Mouse (Mus musculus) layer of hippocampus, adult 2 months (tissue): Measurements from ENCODE around the gene Abcc3. TPM values are rescaled to one million over a fixed set of nuclear protein-coding genes. Genes with fewer than 3 reads are reported as not detected.

Experiments
- DNase-seq, 2 experiments: peaks; one replicate each; pipeline ENCODE4 v3.0.0; 2022; ENCODE audit warnings: low spot score in 2 of 2
- H3K27ac ChIP-seq: fragments of 200-600 bp; 2 replicates; pipeline ENCODE4 v1.8.1; 2022
- H3K4me3 ChIP-seq: fragments of 200-600 bp; 2 replicates; pipeline ENCODE4 v1.8.1; 2022; ENCODE audit warnings: mild to moderate bottlenecking
- CTCF ChIP-seq: fragments of 200-600 bp; conservative IDR thresholded peaks from 2 replicates; pipeline ENCODE4 v1.8.1; 2022; ENCODE audit warnings: antibody characterized with exemption, mild to moderate bottlenecking, moderate library complexity
- total RNA-seq, 2 experiments: library from RNA; stranded (reverse); gene quantifications; 2 replicates each; pipeline ENCODE4 v1.2.3; 2021

The Abcc3 gene
- total RNA-seq, 2 experiments from 2014 or later = 1.2 to 2.2 TPM

DNA sequence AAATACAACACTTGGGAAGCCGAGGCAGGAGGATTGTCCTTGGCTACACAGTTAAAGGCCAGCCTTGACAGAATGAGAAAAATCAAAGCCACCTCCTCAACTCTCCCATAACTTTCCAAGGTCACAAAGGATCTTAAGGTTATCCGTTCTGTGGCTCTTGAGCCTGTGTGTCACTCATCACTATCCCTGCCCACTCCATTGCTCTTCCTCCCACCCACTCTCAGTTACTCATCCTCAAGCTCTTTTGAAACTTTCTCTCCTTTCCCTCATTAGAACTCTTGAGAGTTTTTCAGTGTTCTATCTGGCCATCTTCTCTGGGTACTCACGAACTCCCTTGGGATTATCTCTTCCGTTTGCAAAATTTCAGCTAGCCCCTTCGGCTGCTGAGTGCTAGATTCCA is 68.2 kb downstream of the Abcc3 start:
- no peak for DNase-seq
- Histone ChIP-seq H3K4me3 (no peak overlapping the region), H3K27ac (no peak overlapping the region)
- TF ChIP-seq CTCF = no peak

DNA sequence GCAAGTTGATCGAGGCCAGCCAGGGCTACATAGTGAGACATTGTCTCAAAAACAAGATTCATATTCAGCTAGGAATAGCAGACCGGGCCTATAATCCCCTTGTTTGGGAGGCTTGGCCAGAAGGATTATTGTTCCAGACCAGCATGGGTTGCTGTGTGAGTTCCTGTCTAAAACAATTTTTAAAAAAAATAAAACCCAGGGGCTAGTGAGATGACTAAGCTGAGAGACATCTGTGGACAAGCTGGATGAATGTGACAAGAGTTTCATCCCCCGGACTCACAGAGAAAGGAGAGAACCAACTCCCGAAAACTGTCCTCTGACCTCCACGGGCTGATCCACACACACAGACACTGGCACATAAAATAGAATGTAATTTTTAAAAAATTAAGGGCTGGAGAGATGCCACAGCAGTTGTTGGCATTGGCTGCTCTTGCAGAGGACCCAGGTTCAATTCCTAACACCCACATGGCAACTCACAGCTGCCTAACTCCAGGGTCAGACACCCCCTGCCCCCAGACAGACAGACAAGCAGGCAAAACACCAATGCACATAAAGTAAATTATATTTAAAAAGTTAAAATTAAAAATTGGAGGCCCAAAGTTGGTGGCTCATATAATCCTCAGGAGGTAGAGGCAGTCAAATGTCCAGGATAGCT is 69.4 kb downstream of the Abcc3 start:
- peak overlapping the region; percentile 98 for H3K27ac ChIP-seq
- TF ChIP-seq CTCF = no peak

DNA sequence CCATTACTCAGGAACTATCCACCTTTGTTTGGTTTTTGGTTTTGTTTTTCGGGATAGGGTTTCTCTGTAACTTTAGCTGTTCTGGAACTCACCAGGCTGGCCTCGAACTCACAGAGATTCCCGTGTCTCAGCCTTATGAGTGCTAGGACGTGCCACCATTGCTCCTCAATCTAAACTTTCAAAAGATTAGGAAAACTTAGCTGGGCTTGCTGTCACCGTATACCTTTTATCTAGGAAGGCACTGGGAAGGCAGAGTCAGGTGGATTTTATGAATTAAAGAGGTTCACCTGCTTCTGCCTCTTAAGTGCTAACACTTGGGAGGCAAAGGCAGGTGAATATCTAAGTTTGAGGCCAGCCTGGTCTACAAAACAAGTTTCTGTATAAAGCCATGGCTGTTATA is 70.2 kb downstream of the Abcc3 start:
- no peak for TF ChIP-seq CTCF
- H3K4me3 ChIP-seq = peak overlapping the region; percentile 72
- DNase-seq = no peak
- H3K27ac ChIP-seq = peak overlapping the region; percentile 98

More for the DNA sequence above, 69.4 kb downstream of the Abcc3 start:
- DNase-seq = no peak
- H3K4me3 ChIP-seq = no peak overlapping the region

- no peak for TF ChIP-seq CTCF
- peak; percentile 94 to 96 for DNase-seq
- Histone ChIP-seq H3K4me3 (peak within 1 kb of the TSS; percentile 72), H3K27ac (peak within 1 kb of the TSS; percentile 98)
Observed at GRCm38 (mm10) chr11:94321931-94322400, 70.8 kb downstream of the Abcc3 start, which contains the start of gene Luc7l3. Gene Luc7l3 (minus strand): TSS chr11:94321988.

DNA sequence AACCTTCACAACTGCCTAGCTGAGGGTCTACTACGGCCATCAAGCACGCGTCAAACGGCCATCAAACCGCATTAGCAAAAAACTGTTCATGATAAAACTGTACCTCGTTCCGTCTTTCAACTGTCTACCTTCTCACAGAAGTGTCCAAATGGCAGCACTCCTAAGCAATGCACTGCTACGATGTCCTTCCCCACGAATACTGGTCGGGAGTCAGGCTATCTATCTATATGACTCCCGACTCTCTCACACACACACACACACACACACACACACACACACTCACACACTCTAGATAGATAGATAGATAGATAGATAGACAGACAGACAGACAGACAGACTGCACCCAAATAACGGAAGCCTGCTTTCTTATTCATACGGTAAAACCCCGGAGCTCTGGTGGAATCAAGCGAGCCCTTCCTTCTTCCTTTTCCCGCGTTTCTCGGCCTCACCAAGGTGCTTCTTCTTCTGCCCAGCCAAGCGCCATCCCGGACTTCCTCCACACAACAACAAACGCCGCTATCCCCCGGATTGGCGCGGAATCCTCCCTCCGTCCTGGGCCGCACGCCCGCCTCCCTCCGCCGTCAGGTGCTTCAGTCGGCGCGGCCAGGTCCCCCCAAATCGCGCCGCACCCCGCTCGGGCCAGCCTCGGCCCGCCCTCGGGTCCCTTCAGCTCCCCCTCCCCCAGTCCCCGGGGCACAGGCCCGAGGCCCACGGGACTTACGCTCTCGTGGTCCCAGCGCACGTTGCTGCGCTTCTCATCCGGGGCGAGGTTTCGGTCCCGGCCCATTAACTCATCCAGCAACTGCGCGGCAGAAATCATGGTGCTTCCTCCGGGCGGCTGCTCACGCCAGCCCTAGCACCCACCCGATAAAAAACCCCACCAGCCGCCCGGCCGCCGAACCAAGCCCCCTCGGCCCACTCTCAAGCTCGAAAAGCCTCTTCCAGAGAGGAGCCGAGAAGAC is 71.5 kb downstream of the Abcc3 start:
- peak overlapping the region; percentile 98 for H3K27ac ChIP-seq
- peak in 1 of 2 experiments; percentile 39 for DNase-seq
- no peak for TF ChIP-seq CTCF
- peak overlapping the region; percentile 72 for H3K4me3 ChIP-seq

- no peak overlapping the region for H3K27ac ChIP-seq
- no peak for DNase-seq
- no peak overlapping the region for H3K4me3 ChIP-seq
- no peak for TF ChIP-seq CTCF
Observed at GRCm38 (mm10) chr11:94318056-94318455, 74.7 kb downstream of the Abcc3 start.

DNA sequence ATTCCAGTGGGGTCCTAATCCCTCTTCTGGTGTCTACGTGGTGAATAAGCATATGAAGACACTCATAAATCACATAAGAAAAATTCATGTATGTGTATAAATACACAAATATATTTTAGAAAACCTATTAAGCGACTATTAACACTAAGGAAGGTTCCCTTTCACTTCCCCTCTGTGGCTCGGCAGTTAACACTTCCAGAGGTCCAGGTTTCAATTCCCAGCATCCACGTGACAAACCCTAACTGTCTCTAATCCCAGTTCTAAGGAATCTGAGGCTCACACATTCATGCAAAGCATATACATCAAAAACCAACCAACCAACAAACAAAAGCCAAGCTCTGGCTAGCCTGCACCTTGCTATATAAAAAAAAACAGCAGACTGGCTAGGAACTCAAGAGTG is 75.3 kb downstream of the Abcc3 start:
- DNase-seq = no peak
- no peak for TF ChIP-seq CTCF
- no peak overlapping the region for H3K4me3 ChIP-seq
- H3K27ac ChIP-seq = no peak overlapping the region

- Histone ChIP-seq H3K4me3 (no peak overlapping the region), H3K27ac (no peak overlapping the region)
- DNase-seq = no peak
- no peak for TF ChIP-seq CTCF
Observed at GRCm38 (mm10) chr11:94317014-94317413, 75.8 kb downstream of the Abcc3 start.

GRCm38 (mm10) chr11:94316528-94316927 is 76.3 kb downstream of the Abcc3 start:
- H3K27ac ChIP-seq = no peak overlapping the region
- no peak for TF ChIP-seq CTCF
- no peak for DNase-seq
- H3K4me3 ChIP-seq = no peak overlapping the region

- TF ChIP-seq CTCF = no peak
- Histone ChIP-seq H3K27ac (no peak overlapping the region; the same call in 1 of the 2 replicates), H3K4me3 (no peak overlapping the region)
- DNase-seq = no peak
Observed at GRCm38 (mm10) chr11:94315308-94315707, 77.5 kb downstream of the Abcc3 start.

GRCm38 (mm10) chr11:94314098-94314652 is 78.6 kb downstream of the Abcc3 start:
- Histone ChIP-seq H3K4me3 (no peak overlapping the region), H3K27ac (no peak overlapping the region)
- DNase-seq = no peak
- TF ChIP-seq CTCF = no peak

DNA sequence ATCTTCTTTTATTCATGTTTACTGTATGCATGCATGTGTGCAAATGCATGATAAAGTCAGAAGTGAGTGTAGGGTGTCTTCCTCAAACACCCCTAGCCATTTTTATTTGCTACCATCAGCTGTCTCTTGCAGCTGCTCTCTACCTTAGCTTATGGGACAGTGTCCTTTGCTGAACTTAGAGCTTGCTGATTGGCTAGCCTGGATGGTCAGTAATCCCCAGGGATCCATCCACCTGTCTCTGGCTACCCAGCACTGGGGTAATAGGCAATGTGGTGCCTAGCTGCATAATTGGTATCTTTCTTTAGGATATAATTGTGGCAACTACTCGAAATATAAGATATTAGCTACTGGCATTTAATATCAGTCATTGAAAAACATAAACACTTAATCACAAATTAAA is 80.1 kb downstream of the Abcc3 start:
- Histone ChIP-seq H3K27ac (no peak overlapping the region), H3K4me3 (no peak overlapping the region)
- TF ChIP-seq CTCF = no peak
- no peak for DNase-seq
